Mouse (Mus musculus): ENCODE measurements around the gene Gm815. TPM values are rescaled to one million over a fixed set of nuclear protein-coding genes. Genes with fewer than 3 reads are reported as not detected.

Gm815 gene
- total RNA-seq (2014; fragmentation: Nextera tagmentation) (not detected in 2 replicates), total RNA-seq (2017) (not detected in 2 replicates), polyA plus RNA-seq (2012) (not detected in 2 replicates)

DNA sequence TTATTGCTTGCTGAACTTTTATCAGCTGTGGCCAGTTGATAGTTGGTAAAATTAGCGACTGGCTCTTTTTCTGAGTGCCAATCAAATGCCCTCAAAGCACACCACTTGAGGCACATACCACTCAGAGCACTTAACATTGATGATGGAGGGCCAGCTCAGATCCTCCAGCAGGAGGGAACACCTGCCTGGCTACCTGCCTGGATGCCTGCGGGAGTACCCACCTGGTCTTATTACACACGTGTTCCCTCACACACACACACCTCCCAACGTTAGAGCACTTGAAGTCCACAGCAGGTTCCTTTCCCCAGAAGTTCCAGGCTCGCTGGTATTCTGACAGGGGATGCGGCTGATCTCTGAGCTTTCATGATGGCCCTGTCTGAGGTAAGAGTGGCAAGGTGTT is at the start of gene Gm815:
Gene Gm815 (plus strand): TSS at position 266 of the 400 bp plus-strand sequence.
- Histone ChIP-seq H3K4me3 (ENCODE audit: low read depth, low read length) (no peak within 1 kb of the TSS), H3K27me3 (ENCODE audit: insufficient read depth, low read length) (no peaks in the 10 kb centered on the region), H3K4me1 (ENCODE audit: insufficient read depth, low read depth, low read length) (no peaks in the 10 kb centered on the region), H3K9me3 (replicated peaks) (peaks cover 9% of the 10 kb centered on the region; the same call in 1 of the 2 replicates), H3K36me3 (replicated peaks) (no peaks in the 10 kb centered on the region)
- no peak for DNase-seq (ENCODE audit: low spot score)
- TF ChIP-seq CTCF (IDR thresholded peaks at IDR 0.05; ENCODE audit: low read depth, low read length) = no peak
- no peak for ATAC-seq (ENCODE audit: extremely low read depth, insufficient number of reproducible peaks, low FRiP score, poor library complexity, severe bottlenecking)

GRCm38 (mm10) chr19:26837626-26838025 is 48.1 kb upstream of the Gm815 start:
- TF ChIP-seq GATA1 (IDR thresholded peaks at IDR 0.05; ENCODE audit: borderline replicate concordance, low read length) (no peak), TAL1 (conservative IDR thresholded peaks at IDR 0.05; ENCODE audit: low read depth, low read length) (no peak), GATA2 (IDR thresholded peaks at IDR 0.05; ENCODE audit: borderline replicate concordance, low read depth, low read length) (no peak), CTCF (IDR thresholded peaks at IDR 0.05; ENCODE audit: low read depth, low read length) (no peak), POLR2AphosphoS5 (IDR thresholded peaks at IDR 0.05; ENCODE audit: insufficient replicate concordance, low read depth, low read length) (no peak)
- ATAC-seq (ENCODE audit: extremely low read depth, insufficient number of reproducible peaks, low FRiP score, poor library complexity, severe bottlenecking) (no peak), DNase-seq (ENCODE audit: low spot score) (no peak)
- 0 out of 2 replicates have a peak, but pooled peaks cover 2% of the 10 kb centered on the region for H3K9me3 ChIP-seq (replicated peaks)
- no peaks in the 10 kb centered on the region for H3K27me3 ChIP-seq (ENCODE audit: insufficient read depth, low read length)
- H3K4me3 ChIP-seq (ENCODE audit: low read depth, low read length) = no peak overlapping the region
- H3K36me3 ChIP-seq (replicated peaks) = no peaks in the 10 kb centered on the region
- H3K4me1 ChIP-seq (ENCODE audit: insufficient read depth, low read depth, low read length) = no peaks in the 10 kb centered on the region

DNA sequence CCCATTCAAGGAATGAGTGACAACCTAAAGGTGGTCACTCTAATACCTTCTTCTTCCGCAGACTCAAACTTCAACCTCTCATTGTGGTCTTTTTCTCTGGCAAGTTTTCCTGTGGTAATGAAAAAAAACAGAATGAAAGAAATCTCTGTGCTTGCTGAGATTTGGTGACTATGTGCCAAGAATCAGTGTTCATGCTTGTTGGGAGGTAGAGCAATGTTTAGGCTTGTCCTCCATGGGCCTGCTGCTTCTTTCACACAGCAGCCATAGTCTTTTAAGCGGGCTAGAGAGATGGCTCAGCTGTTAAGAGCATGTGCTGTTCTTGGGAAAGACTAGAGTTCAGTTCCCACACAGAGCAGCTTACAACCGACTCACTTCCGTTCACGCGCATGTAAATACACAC is 41.8 kb upstream of the Gm815 start:
- H3K9me3 ChIP-seq (replicated peaks) = peaks cover 2% of the 10 kb centered on the region; the same call in 1 of the 2 replicates
- peaks cover 8% of the 10 kb centered on the region for H3K4me1 ChIP-seq (ENCODE audit: insufficient read depth, low read depth, low read length)
- no peaks in the 10 kb centered on the region for H3K36me3 ChIP-seq (replicated peaks)
- no peaks in the 10 kb centered on the region for H3K27me3 ChIP-seq (ENCODE audit: insufficient read depth, low read length)
- DNase-seq (ENCODE audit: low spot score) (no peak), ATAC-seq (ENCODE audit: extremely low read depth, insufficient number of reproducible peaks, low FRiP score, poor library complexity, severe bottlenecking) (no peak)
- TF ChIP-seq GATA1 (IDR thresholded peaks at IDR 0.05; ENCODE audit: borderline replicate concordance, low read length) (no peak), TAL1 (conservative IDR thresholded peaks at IDR 0.05; ENCODE audit: low read depth, low read length) (no peak)
- H3K4me3 ChIP-seq (ENCODE audit: low read depth, low read length) = no peak overlapping the region

- TF ChIP-seq GATA1 (IDR thresholded peaks at IDR 0.05; ENCODE audit: borderline replicate concordance, low read length) (no peak), POLR2AphosphoS5 (IDR thresholded peaks at IDR 0.05; ENCODE audit: insufficient replicate concordance, low read depth, low read length) (no peak), GATA2 (IDR thresholded peaks at IDR 0.05; ENCODE audit: borderline replicate concordance, low read depth, low read length) (no peak), CTCF (IDR thresholded peaks at IDR 0.05; ENCODE audit: low read depth, low read length) (no peak), TAL1 (conservative IDR thresholded peaks at IDR 0.05; ENCODE audit: low read depth, low read length) (no peak)
- Histone ChIP-seq H3K36me3 (replicated peaks) (no peaks in the 10 kb centered on the region), H3K9me3 (replicated peaks) (no peaks in the 10 kb centered on the region; the same call in 1 of the 2 replicates), H3K4me3 (ENCODE audit: low read depth, low read length) (no peak overlapping the region), H3K27me3 (ENCODE audit: insufficient read depth, low read length) (no peaks in the 10 kb centered on the region), H3K4me1 (ENCODE audit: insufficient read depth, low read depth, low read length) (peaks cover 8% of the 10 kb centered on the region)
- DNase-seq (ENCODE audit: low spot score) (no peak), ATAC-seq (ENCODE audit: extremely low read depth, insufficient number of reproducible peaks, low FRiP score, poor library complexity, severe bottlenecking) (no peak)
Observed at GRCm38 (mm10) chr19:26844813-26845212, 40.9 kb upstream of the Gm815 start.

DNA sequence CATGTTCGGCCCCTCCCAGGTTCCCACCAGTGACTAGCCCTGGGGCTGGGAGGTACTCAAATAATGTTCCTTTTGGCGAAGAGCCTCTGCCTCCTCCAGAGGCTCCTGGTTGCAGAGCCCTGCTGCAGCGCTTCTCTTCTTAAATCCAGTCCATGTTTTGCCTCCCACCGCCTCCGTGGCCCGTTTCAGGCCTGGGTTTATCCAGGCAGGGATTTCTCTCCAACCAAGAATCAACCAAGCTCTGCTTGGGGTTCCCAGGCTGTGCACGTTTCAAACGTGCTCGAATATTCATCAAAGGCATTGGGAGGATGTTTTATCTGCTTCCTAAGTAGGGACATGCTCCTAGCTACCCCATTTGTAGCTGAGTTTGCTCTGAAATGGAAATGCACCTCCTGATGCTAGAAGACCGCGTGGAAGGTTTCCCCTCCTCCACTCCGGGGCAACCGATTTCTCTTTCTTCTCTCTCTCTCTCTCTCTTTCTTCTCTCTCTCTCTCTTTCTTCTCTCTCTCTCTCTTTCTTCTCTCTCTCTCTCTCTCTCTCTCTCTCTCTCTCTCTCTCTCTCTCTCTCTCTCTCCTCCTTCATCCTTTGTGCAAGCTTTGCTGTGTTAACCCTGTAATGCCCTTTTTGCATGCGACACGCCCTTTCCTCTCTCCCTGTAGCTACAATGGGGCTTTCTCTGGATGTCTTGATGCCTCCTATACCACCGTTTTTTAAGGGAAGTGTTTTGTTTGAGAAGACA is 40.2 kb upstream of the Gm815 start:
- Histone ChIP-seq H3K4me1 (ENCODE audit: insufficient read depth, low read depth, low read length) (peaks cover 8% of the 10 kb centered on the region), H3K27me3 (ENCODE audit: insufficient read depth, low read length) (no peaks in the 10 kb centered on the region), H3K4me3 (ENCODE audit: low read depth, low read length) (peak overlapping the region; percentile 60), H3K9me3 (replicated peaks) (no peaks in the 10 kb centered on the region; the same call in 1 of the 2 replicates), H3K36me3 (replicated peaks) (no peaks in the 10 kb centered on the region)
- ATAC-seq (ENCODE audit: extremely low read depth, insufficient number of reproducible peaks, low FRiP score, poor library complexity, severe bottlenecking) = peak; percentile 66; the same call in 1 of the 2 replicates
- DNase-seq (ENCODE audit: low spot score) = peak; percentile 21
- TF ChIP-seq POLR2AphosphoS5 (IDR thresholded peaks at IDR 0.05; ENCODE audit: insufficient replicate concordance, low read depth, low read length) (no peak), GATA2 (IDR thresholded peaks at IDR 0.05; ENCODE audit: borderline replicate concordance, low read depth, low read length) (no peak), TAL1 (conservative IDR thresholded peaks at IDR 0.05; ENCODE audit: low read depth, low read length) (no peak), GATA1 (IDR thresholded peaks at IDR 0.05; ENCODE audit: borderline replicate concordance, low read length) (no peak), CTCF (IDR thresholded peaks at IDR 0.05; ENCODE audit: low read depth, low read length) (no peak)

DNA sequence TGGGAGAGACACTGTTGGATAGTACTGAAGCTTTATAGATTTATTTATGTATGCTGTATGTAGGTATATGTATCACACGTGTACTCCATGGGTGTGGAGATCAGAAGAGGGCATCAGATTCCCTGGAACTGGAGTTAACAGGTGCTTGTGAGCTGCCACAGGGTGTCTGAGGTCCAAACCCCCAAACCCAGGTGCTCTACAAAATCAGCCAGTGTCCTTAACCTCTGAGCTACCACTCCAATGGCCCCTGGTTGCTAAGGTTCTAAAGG is 39.7 kb upstream of the Gm815 start:
- no peaks in the 10 kb centered on the region for H3K36me3 ChIP-seq (replicated peaks)
- no peaks in the 10 kb centered on the region; the same call in 1 of the 2 replicates for H3K9me3 ChIP-seq (replicated peaks)
- no peak for TF ChIP-seq GATA1 (IDR thresholded peaks at IDR 0.05; ENCODE audit: borderline replicate concordance, low read length)
- TF ChIP-seq CTCF (IDR thresholded peaks at IDR 0.05; ENCODE audit: low read depth, low read length) = no peak
- TF ChIP-seq GATA2 (IDR thresholded peaks at IDR 0.05; ENCODE audit: borderline replicate concordance, low read depth, low read length) = no peak
- no peak for TF ChIP-seq TAL1 (conservative IDR thresholded peaks at IDR 0.05; ENCODE audit: low read depth, low read length)
- TF ChIP-seq POLR2AphosphoS5 (IDR thresholded peaks at IDR 0.05; ENCODE audit: insufficient replicate concordance, low read depth, low read length) = no peak
- H3K27me3 ChIP-seq (ENCODE audit: insufficient read depth, low read length) = no peaks in the 10 kb centered on the region
- H3K4me3 ChIP-seq (ENCODE audit: low read depth, low read length) = peak overlapping the region; percentile 52
- ATAC-seq (ENCODE audit: extremely low read depth, insufficient number of reproducible peaks, low FRiP score, poor library complexity, severe bottlenecking) (no peak), DNase-seq (ENCODE audit: low spot score) (no peak)
- H3K4me1 ChIP-seq (ENCODE audit: insufficient read depth, low read depth, low read length) = peaks cover 10% of the 10 kb centered on the region
